Mouse (Mus musculus) stomach, embryonic 14.5 days (tissue): Measurements from ENCODE around the gene Clec10a. TPM values are rescaled to one million over a fixed set of nuclear protein-coding genes. Genes with fewer than 3 reads are reported as not detected.
A peak's percentile ranks its signal among the peaks of the same experiment; 100 is the strongest.

Experiments used
- ATAC-seq: fragments of 200-750 bp; cut with Nextera tagmentation; 2 replicates; pipeline ENCODE4 v1.8.0; 2017; ENCODE audit warnings: low read depth, moderate TSS enrichment; ENCODE audit not compliant: insufficient number of reproducible peaks, insufficient read depth, low FRiP score
- H3K27ac ChIP-seq: fragments of 300-500 bp; sonication (generic); 2 replicates; pipeline ENCODE4 v1.5.1; 2014; ENCODE audit warnings: mild to moderate bottlenecking, low read length, moderate library complexity, mixed read lengths
- H3K27me3 ChIP-seq: fragments of 300-500 bp; sonication (generic); 2 replicates; pipeline ENCODE4 v1.6.1; 2014; ENCODE audit warnings: low read length, control low read depth, mixed read lengths; ENCODE audit not compliant: control insufficient read depth, insufficient read depth
- H3K36me3 ChIP-seq: fragments of 300-500 bp; sonication (generic); 2 replicates; pipeline ENCODE4 v1.6.1; 2014; ENCODE audit warnings: mild to moderate bottlenecking, control low read depth, low read length, moderate library complexity, mixed read lengths; ENCODE audit not compliant: control insufficient read depth, insufficient read depth
- H3K4me1 ChIP-seq: fragments of 300-500 bp; sonication (generic); 2 replicates; pipeline ENCODE4 v1.6.1; 2014; ENCODE audit warnings: low read length, control low read depth, mixed read lengths; ENCODE audit not compliant: control insufficient read depth, insufficient read depth
- H3K4me2 ChIP-seq: fragments of 300-500 bp; sonication (generic); replicated peaks from 2 replicates; pipeline ENCODE4 v1.6.1; 2014; ENCODE audit warnings: low read depth, low read length, control low read depth
- H3K4me3 ChIP-seq: fragments of 300-500 bp; sonication (generic); 2 replicates; pipeline ENCODE4 v1.5.1; 2014; ENCODE audit warnings: low read depth, low read length, control low read depth
- H3K9ac ChIP-seq: fragments of 300-500 bp; sonication (generic); replicated peaks from 2 replicates; pipeline ENCODE4 v1.6.1; 2014; ENCODE audit warnings: low read depth, mild to moderate bottlenecking, control low read depth, low read length, moderate library complexity, mixed read lengths
- H3K9me3 ChIP-seq: fragments of 300-500 bp; sonication (generic); 2 replicates; pipeline ENCODE4 v1.6.1; 2016; ENCODE audit warnings: low read depth, low read length, control low read depth; ENCODE audit not compliant: control insufficient read depth
- WGBS: fragments of 180-500 bp; shearing (Covaris S2); extraction: QIAGEN DNeasy Blood & Tissue Kit; methylation state at CpG from one replicate; pipeline ENCODE4 v1.1.7; 2014; 5-methylcytosine and 5-hydroxymethylcytosine counted together
- polyA plus RNA-seq: library from polyadenylated mRNA; unstranded; fragments of >200 nt; fragmentation: Nextera tagmentation; extraction: Ambion mirVana; gene quantifications from 2 replicates; pipeline ENCODE4 v1.2.1, GENCODE M21; 2014

The Clec10a gene
- polyA plus RNA-seq, 1 experiment from 2014 or later: 0.98 TPM

DNA sequence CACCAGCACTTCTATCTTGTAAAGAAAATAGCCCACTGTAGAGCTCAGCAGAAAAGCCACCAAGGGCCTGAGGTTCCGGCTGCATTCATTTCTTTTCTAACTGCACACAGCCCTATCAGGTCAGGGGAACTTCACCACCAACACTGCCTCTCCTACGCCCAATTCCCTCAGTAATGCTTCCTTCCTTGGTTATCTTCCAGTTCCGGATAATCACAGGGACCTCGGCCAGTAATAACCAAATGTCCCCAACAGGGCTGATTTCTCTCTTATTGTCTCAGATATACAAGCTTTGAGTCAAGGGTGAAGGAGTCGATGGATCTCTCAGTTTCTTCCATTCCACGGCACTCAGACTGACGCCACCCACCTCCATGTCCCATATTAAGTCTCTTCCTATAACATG, 51.3 kb downstream of the Clec10a start:
- Histone ChIP-seq H3K36me3 (no peaks in the 10 kb centered on the region), H3K9ac (no peak overlapping the region), H3K4me2 (no peak overlapping the region), H3K27ac (no peak overlapping the region), H3K4me3 (no peak overlapping the region), H3K4me1 (no peaks in the 10 kb centered on the region), H3K9me3 (no peaks in the 10 kb centered on the region), H3K27me3 (no peaks in the 10 kb centered on the region)
- 75% methylated on average over 7 of the region's 7 CpGs for WGBS
- ATAC-seq: no peak

DNA sequence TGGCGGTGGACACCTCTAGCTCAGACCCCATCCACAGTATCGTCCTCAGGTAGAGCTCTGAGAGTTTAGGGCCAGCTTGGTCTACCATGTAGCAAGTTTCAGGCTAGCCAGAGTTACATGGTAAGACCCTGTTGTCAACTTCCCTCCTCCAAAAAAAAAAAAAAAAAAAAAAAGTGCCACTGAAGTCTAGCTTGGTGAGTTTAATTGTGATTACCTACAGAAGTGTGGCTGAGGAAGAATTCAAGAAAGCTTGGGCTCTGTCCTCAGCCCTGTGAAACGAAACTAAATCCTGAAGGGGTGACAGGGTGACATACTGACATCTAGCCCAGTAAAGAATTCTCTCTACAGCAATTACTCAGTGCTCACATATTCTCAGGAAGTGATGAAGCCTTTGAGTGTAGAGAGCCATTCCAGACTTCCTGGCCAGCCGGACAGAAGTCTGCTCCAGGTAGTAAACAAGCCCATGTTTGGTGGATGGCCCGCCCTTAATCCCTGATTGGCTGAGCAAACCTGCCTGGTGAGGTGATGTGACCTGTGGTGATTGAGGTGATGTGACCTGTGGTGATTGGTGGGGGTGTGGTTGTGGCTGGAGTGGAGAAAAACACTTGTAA, 52.9 kb downstream of the Clec10a start:
- Histone ChIP-seq H3K4me1 (no peaks in the 10 kb centered on the region), H3K9ac (no peak overlapping the region), H3K27ac (no peak overlapping the region), H3K9me3 (no peaks in the 10 kb centered on the region), H3K36me3 (no peaks in the 10 kb centered on the region), H3K4me2 (no peak overlapping the region), H3K27me3 (0 out of 2 replicates have a peak, but pooled peaks cover 5% of the 10 kb centered on the region), H3K4me3 (no peak overlapping the region)
- WGBS: 70% methylated on average over 5 of the region's 5 CpGs
- no peak for ATAC-seq

DNA sequence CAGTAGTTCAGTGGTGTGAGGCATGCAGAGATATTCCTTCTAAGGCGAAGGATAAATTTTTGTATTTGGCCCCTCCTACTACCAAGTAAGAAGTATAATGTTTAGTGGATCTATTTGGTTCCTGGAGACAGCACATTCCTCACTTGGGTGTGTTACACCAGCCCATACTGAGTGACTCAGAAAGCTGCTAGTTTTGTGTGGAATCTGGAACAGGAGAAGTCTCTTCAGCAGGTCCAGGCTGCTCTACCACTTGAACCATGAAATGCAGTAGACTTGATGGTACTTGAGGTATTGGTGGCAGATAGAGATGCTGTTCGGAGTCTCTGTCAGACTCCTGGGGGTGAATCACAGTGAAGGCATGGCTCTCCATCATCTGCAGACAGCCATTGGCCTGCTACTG, 54.7 kb downstream of the Clec10a start:
- no peak overlapping the region for H3K4me3 ChIP-seq
- H3K27me3 ChIP-seq: peaks cover 17% of the 10 kb centered on the region
- H3K4me2 ChIP-seq: no peak overlapping the region
- H3K27ac ChIP-seq: no peak overlapping the region
- no peak for ATAC-seq
- no peaks in the 10 kb centered on the region for H3K9me3 ChIP-seq
- WGBS: 84% methylated on average over 2 of the region's 2 CpGs
- H3K36me3 ChIP-seq: no peaks in the 10 kb centered on the region
- peaks cover 5% of the 10 kb centered on the region; the same call in 1 of the 2 replicates for H3K4me1 ChIP-seq
- H3K9ac ChIP-seq: no peak overlapping the region

DNA sequence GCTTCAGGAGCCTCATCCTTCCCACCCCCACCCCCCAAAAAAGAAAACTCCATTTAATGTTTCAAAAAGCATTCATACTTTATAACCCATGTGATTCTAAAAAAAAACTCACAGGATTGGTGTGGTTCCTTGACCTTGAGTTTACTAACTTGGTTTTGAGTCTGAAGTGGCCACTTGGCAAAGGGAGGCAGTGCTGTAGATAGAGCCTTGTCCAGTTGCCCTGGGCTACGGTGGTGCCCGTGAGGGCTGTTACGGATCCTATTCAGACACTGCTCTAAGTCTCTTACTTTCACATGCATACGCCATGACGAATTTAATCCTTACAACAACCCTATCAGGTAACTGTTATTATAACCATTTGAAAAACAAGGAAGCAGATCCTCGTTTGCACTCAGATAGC, 56.0 kb downstream of the Clec10a start:
- 84% methylated on average over 6 of the region's 6 CpGs for WGBS
- no peaks in the 10 kb centered on the region for H3K9me3 ChIP-seq
- no peak for ATAC-seq
- H3K4me1 ChIP-seq: peaks cover 5% of the 10 kb centered on the region; the same call in 1 of the 2 replicates
- H3K36me3 ChIP-seq: no peaks in the 10 kb centered on the region
- H3K27me3 ChIP-seq: peaks cover 22% of the 10 kb centered on the region
- H3K4me3 ChIP-seq: no peak overlapping the region
- no peak overlapping the region for H3K4me2 ChIP-seq
- H3K9ac ChIP-seq: no peak overlapping the region
- no peak overlapping the region for H3K27ac ChIP-seq

DNA sequence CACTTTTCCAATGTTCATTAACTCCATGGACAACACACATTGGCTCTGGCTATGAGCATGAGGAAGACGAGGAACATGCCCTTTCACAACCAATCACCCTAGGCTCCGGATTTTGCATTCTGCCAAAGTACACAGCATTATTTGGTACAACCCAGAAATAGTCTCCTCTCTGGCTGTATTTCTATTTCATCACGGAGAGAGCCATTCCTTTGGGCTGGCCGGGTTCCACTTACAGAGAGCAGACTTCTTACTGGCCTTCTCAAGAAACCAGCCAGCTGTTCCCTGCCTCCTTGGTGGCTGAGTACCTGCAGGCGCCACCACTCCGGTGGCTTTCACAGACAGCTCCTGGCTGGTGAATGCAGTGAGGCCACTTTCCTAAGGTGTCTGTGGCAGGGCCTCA, 56.4 kb downstream of the Clec10a start, which contains the start of gene Slc16a11:
Gene Slc16a11 (plus strand): TSS at position 330 of the 400 bp plus-strand sequence.
- Histone ChIP-seq H3K4me2 (peak within 1 kb of the TSS; percentile 48), H3K9ac (no peak within 1 kb of the TSS), H3K9me3 (no peaks in the 10 kb centered on the region), H3K36me3 (no peaks in the 10 kb centered on the region; the same call in 1 of the 2 replicates), H3K4me3 (peak within 1 kb of the TSS; percentile 25), H3K27ac (no peak within 1 kb of the TSS), H3K4me1 (peaks cover 5% of the 10 kb centered on the region; the same call in 1 of the 2 replicates), H3K27me3 (peaks cover 22% of the 10 kb centered on the region)
- no peak for ATAC-seq
- WGBS: 57% methylated on average over 6 of the region's 6 CpGs

DNA sequence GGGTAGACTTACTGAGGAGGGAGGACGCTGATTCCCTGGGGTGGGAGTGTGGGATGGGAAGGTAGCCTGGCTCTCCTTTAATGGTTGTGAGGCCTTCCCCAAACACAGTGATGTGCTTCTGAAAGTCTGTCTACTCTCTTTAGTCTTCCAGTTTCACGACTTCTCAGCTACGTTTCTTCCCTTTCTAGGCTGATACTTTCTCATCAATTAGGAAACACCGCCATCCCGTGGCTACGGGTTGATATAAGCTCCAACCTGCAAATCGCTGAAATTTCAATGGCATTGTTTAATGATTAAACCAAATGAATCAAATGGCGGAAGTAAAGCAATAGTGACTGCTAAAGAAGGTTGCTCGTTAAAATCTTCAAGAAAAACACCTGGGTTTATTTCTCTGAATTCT, 56.9 kb downstream of the Clec10a start:
- Histone ChIP-seq H3K4me1 (peaks cover 5% of the 10 kb centered on the region; the same call in 1 of the 2 replicates), H3K27me3 (peaks cover 22% of the 10 kb centered on the region), H3K4me3 (no peak overlapping the region), H3K27ac (no peak overlapping the region), H3K9ac (no peak overlapping the region), H3K4me2 (no peak overlapping the region), H3K36me3 (no peaks in the 10 kb centered on the region; the same call in 1 of the 2 replicates), H3K9me3 (no peaks in the 10 kb centered on the region)
- ATAC-seq: no peak
- WGBS: 13% methylated on average over 9 of the region's 9 CpGs

DNA sequence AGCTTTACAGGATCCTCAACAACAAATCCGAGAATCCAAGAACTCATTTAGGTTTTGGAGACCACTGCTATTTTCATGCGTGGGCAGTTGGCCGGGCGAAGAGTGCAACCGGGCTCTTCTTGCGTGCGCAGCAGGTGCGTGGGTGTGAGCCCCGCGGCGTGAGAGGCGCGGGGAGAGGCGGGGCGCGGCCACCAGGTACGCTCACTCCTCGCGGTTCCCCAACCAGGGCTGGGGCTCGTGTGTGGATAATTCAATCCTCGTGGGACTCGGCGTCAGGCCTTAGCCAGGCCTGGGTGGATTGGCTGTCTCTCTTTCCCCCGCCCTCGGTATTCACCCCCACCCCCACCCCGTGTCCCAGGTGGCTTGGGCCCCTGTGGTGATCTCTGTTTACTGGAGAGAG, 57.7 kb downstream of the Clec10a start:
- peak overlapping the region; percentile 25 for H3K4me3 ChIP-seq
- WGBS: 8% methylated on average over 24 of the region's 26 CpGs
- peaks cover 8% of the 10 kb centered on the region; the same call in 1 of the 2 replicates for H3K4me1 ChIP-seq
- 0 out of 2 replicates have a peak, but pooled peaks have one; percentile 34 for ATAC-seq
- no peaks in the 10 kb centered on the region; the same call in 1 of the 2 replicates for H3K36me3 ChIP-seq
- no peaks in the 10 kb centered on the region for H3K9me3 ChIP-seq
- no peak overlapping the region; the same call in 1 of the 2 replicates for H3K9ac ChIP-seq
- peak overlapping the region; percentile 48 for H3K4me2 ChIP-seq
- peaks cover 22% of the 10 kb centered on the region for H3K27me3 ChIP-seq
- H3K27ac ChIP-seq: no peak overlapping the region

DNA sequence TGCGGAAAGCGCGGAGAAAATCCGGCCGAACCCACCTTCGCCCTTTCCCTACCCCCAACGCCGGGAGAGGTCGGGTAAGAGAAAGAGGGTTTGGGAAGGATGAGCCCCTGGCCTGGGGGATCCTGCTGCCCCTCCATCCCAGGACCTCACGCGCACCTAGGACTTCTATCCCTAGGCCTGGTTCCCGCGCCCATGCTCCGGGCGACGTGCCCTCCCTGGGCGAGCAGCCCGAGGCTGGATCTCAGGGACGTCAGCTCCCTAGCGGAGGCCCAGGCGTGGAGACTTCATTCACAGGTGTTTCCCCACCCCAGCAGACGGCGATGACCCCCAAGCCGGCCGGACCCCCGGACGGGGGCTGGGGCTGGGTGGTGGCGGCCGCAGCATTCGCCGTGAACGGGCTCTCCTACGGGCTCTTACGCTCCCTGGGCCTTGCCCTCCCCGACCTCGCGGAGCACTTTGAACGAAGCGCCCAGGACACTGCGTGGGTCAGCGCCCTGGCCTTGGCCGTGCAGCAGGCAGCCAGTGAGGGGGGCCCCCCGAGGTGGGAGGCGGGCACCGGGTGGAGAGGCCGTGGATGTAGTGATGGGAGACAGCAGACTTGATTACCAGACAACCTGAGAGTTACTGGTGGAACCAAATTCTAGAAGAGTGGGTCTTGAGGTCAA, 58.3 kb downstream of the Clec10a start:
- Histone ChIP-seq H3K4me3 (peak overlapping the region; percentile 25), H3K36me3 (no peaks in the 10 kb centered on the region; the same call in 1 of the 2 replicates), H3K27ac (no peak overlapping the region), H3K27me3 (peaks cover 22% of the 10 kb centered on the region), H3K9me3 (no peaks in the 10 kb centered on the region), H3K4me2 (peak overlapping the region; percentile 48), H3K9ac (no peak overlapping the region; the same call in 1 of the 2 replicates), H3K4me1 (peaks cover 11% of the 10 kb centered on the region; the same call in 1 of the 2 replicates)
- ATAC-seq: 0 out of 2 replicates have a peak, but pooled peaks have one; percentile 10
- 1% methylated on average over 46 of the region's 46 CpGs for WGBS
